Mouse (Mus musculus) lung, embryonic 16.5 days (tissue): ENCODE measurements at regions not wholly inside any gene's neighbourhood (a gene's known extent, or its start where the extent isn't known, plus 50 kb on each side); places are given as distances from the start of the nearest gene placed in this dataset.

Experiments used
- ATAC-seq: fragments of 200-750 bp; cut with Nextera tagmentation; 2 replicates; pipeline ENCODE4 v1.8.0; 2017; ENCODE audit warnings: low read depth, mild to moderate bottlenecking, moderate library complexity
- H3K27ac ChIP-seq: fragments of 300-500 bp; sonication (generic); 2 replicates; pipeline ENCODE4 v1.5.1; 2014; ENCODE audit warnings: mild to moderate bottlenecking, control low read depth, low read length
- H3K27me3 ChIP-seq: fragments of 300-500 bp; sonication (generic); 2 replicates; pipeline ENCODE4 v1.6.1; 2014; ENCODE audit warnings: low read depth, low read length, mixed read lengths; ENCODE audit not compliant: control insufficient read depth, insufficient read depth
- H3K36me3 ChIP-seq: fragments of 300-500 bp; sonication (generic); 2 replicates; pipeline ENCODE4 v1.6.1; 2014; ENCODE audit warnings: low read length; ENCODE audit not compliant: control insufficient read depth, insufficient read depth
- H3K4me1 ChIP-seq: fragments of 300-500 bp; sonication (generic); replicated peaks from 2 replicates; pipeline ENCODE4 v1.6.1; 2014; ENCODE audit warnings: low read length, mixed read lengths; ENCODE audit not compliant: control insufficient read depth, insufficient read depth
- H3K4me2 ChIP-seq: fragments of 300-500 bp; sonication (generic); 2 replicates; pipeline ENCODE4 v1.6.1; 2014; ENCODE audit warnings: low read depth, low read length, control low read depth
- H3K4me3 ChIP-seq: fragments of 300-500 bp; sonication (generic); 2 replicates; pipeline ENCODE4 v1.5.1; 2014; ENCODE audit warnings: mild to moderate bottlenecking, low read length, control low read depth
- H3K9ac ChIP-seq: fragments of 300-500 bp; sonication (generic); 2 replicates; pipeline ENCODE4 v1.6.1; 2014; ENCODE audit warnings: low read length, control low read depth
- H3K9me3 ChIP-seq: fragments of 300-500 bp; sonication (generic); 2 replicates; pipeline ENCODE4 v1.6.1; 2016; ENCODE audit warnings: low read length; ENCODE audit not compliant: control insufficient read depth
- WGBS: fragments of 180-500 bp; shearing (Covaris S2); extraction: QIAGEN DNeasy Blood & Tissue Kit; methylation state at CpG from one replicate; pipeline ENCODE4 v1.1.7; 2014; 5-methylcytosine and 5-hydroxymethylcytosine counted together

DNA sequence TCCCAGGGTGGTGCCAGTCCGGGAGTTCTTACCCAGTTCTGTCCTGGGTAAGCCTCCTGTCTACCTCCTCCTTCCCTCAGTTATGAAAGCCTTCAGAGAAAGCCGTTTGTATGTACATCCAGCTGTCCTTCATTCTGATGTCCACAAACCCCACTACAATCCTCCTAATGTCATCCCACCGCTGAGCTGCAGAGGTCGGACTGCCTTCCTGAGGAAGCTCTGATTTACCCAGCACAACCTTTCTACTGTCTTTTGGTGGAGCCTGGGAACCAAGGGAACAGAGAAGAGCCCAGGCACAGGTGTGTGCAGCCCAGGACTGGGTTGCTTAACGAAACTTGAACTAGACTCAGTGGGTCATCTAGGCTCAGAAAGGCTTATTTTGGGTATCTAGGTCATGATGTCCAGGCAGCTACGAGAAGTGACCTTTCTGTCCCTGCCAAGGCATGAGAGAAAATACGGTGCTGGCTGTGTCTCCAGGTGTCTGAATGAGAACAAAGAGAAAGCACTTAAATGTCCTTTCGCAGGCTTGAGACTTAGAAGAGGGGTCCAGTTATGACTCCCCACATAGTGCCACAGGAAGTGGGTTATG, 70.4 kb upstream of the Cadm1 start:
- H3K4me1 ChIP-seq: no peaks in the 10 kb centered on the region
- no peak overlapping the region for H3K4me2 ChIP-seq
- WGBS: 75% methylated on average over 8 of the region's 8 CpGs
- H3K27ac ChIP-seq: no peak overlapping the region
- no peak for ATAC-seq
- no peak overlapping the region for H3K4me3 ChIP-seq
- H3K9me3 ChIP-seq: no peaks in the 10 kb centered on the region
- H3K9ac ChIP-seq: no peak overlapping the region
- no peaks in the 10 kb centered on the region for H3K27me3 ChIP-seq
- H3K36me3 ChIP-seq: no peaks in the 10 kb centered on the region

DNA sequence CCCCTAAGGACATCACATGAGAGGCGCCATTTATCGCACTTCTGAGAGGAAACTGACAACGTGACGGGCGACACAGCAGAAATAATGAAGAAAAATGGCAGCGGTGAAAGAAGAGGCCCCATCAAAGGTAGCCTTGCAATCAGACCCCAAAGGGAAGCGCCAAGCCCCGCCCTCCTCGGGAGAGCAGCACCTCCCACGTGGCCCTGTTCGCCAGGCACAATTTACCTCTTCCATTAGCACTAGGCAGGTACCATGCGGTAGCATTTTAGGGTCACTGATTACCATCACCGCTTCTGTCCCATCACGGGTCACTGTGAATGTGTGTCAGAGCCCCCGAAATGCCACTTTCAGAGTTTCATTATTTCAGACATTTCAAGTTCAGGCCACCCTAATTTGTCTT, 69.7 kb upstream of the Cadm1 start:
- no peak for ATAC-seq
- Histone ChIP-seq H3K4me2 (no peak overlapping the region), H3K9ac (no peak overlapping the region), H3K4me3 (no peak overlapping the region), H3K4me1 (no peaks in the 10 kb centered on the region), H3K27me3 (no peaks in the 10 kb centered on the region), H3K27ac (no peak overlapping the region), H3K9me3 (no peaks in the 10 kb centered on the region), H3K36me3 (no peaks in the 10 kb centered on the region)
- 79% methylated on average over 15 of the region's 15 CpGs for WGBS

DNA sequence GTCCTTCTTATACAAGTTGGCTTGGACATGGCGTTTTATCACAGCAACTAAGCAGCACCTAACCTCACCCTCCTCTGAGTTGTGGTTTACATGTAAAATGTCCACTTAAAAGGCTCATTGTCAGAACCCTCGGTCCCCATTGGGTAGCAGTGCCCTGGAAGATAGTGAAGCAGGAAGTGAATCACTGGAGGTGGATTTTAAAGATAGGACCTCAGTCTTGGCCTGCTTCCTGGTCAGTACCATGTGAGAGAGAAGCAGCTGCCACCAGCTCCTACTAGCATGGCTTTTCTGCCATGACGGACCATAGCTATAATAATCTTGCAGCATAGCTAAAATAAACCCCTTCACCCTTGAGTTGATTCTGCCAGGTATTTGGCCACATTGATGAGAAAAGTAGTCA, 68.1 kb upstream of the Cadm1 start:
- H3K4me1 ChIP-seq: no peaks in the 10 kb centered on the region

DNA sequence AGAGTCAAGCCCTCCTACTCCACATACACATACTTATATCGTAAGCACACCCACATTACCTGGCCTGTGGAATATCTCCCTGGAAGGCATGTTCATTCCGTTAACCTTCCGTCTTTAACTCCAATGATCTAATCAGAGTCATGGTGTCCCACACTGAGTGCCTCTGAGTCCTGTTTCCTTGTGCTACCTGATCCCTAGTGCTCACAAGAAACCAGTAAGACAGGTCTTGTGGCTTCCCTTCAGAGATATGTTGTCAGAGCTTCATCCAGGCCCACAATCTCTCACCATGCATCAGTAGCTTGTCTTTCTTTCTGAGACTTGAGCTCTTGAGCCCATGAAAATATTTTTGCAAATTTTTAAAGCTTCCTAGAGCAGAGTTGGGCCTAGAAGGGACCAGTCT, 63.2 kb upstream of the Cadm1 start:
- Histone ChIP-seq H3K4me2 (no peak overlapping the region), H3K27me3 (no peaks in the 10 kb centered on the region), H3K4me3 (no peak overlapping the region), H3K36me3 (no peaks in the 10 kb centered on the region), H3K9ac (no peak overlapping the region), H3K4me1 (no peaks in the 10 kb centered on the region), H3K27ac (no peak overlapping the region), H3K9me3 (no peaks in the 10 kb centered on the region)
- no peak for ATAC-seq
- 81% methylated on average over 3 of the region's 3 CpGs for WGBS

More for the DNA sequence above, 68.1 kb upstream of the Cadm1 start:
- Histone ChIP-seq H3K4me3 (no peak overlapping the region), H3K27ac (no peak overlapping the region), H3K9me3 (no peaks in the 10 kb centered on the region), H3K9ac (no peak overlapping the region), H3K27me3 (no peaks in the 10 kb centered on the region), H3K4me2 (no peak overlapping the region), H3K36me3 (no peaks in the 10 kb centered on the region)
- 85% methylated on average over 3 of the region's 3 CpGs for WGBS
- ATAC-seq: no peak

DNA sequence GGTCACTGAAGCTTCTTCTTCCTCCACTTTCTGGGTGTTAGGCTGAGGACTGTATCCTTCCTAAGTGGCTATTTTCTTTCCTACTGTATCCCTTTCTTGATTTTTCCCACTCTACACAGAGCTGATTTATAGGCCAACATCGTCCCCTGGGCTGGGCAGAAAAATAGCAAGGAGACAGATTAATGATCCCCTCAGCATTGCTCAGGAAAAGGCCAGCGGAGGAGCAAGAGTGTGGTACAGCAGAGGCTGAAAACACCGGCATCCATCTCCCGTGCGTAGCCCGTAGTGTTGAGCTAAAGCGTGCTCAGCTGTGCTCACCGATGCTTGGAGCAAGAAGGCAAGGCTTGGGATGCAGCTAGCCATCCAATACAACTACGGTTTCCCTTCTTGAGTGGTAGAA, 62.2 kb upstream of the Cadm1 start:
- H3K4me2 ChIP-seq: no peak overlapping the region
- H3K9me3 ChIP-seq: no peaks in the 10 kb centered on the region
- no peaks in the 10 kb centered on the region for H3K4me1 ChIP-seq
- H3K27me3 ChIP-seq: no peaks in the 10 kb centered on the region
- H3K27ac ChIP-seq: no peak overlapping the region
- H3K36me3 ChIP-seq: no peaks in the 10 kb centered on the region
- WGBS: 86% methylated on average over 9 of the region's 9 CpGs
- H3K4me3 ChIP-seq: no peak overlapping the region
- no peak overlapping the region for H3K9ac ChIP-seq
- ATAC-seq: no peak

DNA sequence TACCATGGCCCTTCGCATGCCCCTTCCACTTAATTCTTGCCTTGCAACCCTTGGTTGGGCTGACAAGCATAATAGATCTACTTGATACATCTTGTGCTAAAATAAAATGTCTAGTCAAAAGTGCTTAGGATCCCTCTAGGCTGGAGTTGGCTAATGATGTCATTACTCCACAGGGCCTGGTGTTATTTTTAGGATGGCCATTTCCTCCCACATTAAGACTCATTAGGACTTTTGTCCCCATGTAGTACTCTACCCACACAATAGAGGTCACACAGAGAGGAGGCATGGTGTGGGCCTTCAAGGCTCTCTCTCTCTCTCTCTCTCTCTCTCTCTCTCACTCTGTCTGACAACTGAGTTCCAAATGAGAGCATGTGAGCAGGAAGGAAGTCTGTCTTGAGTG, 60.4 kb upstream of the Cadm1 start:
- Histone ChIP-seq H3K4me3 (no peak overlapping the region), H3K9me3 (no peaks in the 10 kb centered on the region), H3K27ac (no peak overlapping the region), H3K9ac (no peak overlapping the region), H3K4me2 (no peak overlapping the region), H3K27me3 (no peaks in the 10 kb centered on the region), H3K36me3 (no peaks in the 10 kb centered on the region), H3K4me1 (no peaks in the 10 kb centered on the region)
- no peak for ATAC-seq
- WGBS: 94% methylated on average over 1 of the region's 1 CpGs

DNA sequence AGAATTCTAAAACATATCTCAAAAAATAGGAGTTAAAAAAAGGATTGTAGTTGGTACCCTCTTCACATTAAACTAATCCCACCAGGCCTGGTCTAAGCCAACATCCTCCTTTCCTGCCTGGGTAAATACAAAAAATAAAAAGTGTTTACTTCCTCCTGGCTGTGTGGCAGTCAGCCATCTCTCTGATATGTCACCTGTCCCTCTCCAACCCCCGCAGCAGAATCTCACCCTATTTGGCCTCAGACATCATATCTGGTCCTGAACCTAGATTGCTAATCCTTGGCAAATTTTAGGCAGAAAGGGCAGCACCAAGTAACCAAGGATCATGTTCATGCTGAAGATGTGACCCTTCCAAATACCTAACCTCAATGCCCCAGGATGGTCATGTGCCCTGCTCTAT, 59.2 kb upstream of the Cadm1 start:
- H3K27me3 ChIP-seq: no peaks in the 10 kb centered on the region
- H3K36me3 ChIP-seq: no peaks in the 10 kb centered on the region
- no peak overlapping the region for H3K4me3 ChIP-seq
- no peak overlapping the region for H3K4me2 ChIP-seq
- H3K27ac ChIP-seq: no peak overlapping the region
- WGBS: 50% methylated on average over 1 of the region's 1 CpGs
- no peaks in the 10 kb centered on the region for H3K4me1 ChIP-seq
- no peaks in the 10 kb centered on the region for H3K9me3 ChIP-seq
- H3K9ac ChIP-seq: no peak overlapping the region
- ATAC-seq: no peak

DNA sequence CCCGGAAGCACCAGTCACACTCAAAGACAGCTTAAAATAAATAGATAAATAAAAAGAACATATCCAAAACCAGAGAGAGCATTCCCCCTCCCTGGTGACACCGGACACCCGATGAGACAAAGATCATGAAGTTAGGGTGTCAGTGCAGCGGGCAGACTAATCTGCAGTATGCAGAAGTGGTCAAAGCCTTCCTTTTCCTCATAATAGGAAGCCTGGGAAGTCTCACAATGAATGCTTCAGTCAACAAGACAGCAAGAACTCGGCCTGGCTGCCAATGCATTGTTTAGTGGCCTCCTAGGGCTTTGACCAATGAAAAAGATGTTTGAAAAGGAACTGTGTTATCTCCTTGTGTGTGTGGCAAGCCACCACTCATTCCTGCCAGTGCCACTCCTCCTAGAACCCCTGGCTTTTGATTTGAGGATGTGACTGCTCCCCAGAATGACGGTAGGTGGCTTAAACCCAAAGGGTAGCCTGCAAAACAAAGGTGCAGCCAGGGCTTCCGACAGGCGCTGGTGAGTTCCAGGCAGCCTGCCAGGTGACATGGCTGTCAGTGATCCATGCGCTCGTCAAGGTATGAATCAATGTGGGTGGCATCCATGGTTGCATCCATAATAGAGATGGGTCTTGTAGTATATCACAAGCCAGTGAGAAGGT, 58.1 kb upstream of the Cadm1 start:
- Histone ChIP-seq H3K4me2 (no peak overlapping the region), H3K36me3 (no peaks in the 10 kb centered on the region), H3K9me3 (no peaks in the 10 kb centered on the region), H3K27me3 (no peaks in the 10 kb centered on the region), H3K4me1 (no peaks in the 10 kb centered on the region), H3K4me3 (no peak overlapping the region), H3K27ac (peak overlapping the region; percentile 26; the same call in 1 of the 2 replicates), H3K9ac (no peak overlapping the region)
- ATAC-seq: no peak
- WGBS: 37% methylated on average over 10 of the region's 10 CpGs

DNA sequence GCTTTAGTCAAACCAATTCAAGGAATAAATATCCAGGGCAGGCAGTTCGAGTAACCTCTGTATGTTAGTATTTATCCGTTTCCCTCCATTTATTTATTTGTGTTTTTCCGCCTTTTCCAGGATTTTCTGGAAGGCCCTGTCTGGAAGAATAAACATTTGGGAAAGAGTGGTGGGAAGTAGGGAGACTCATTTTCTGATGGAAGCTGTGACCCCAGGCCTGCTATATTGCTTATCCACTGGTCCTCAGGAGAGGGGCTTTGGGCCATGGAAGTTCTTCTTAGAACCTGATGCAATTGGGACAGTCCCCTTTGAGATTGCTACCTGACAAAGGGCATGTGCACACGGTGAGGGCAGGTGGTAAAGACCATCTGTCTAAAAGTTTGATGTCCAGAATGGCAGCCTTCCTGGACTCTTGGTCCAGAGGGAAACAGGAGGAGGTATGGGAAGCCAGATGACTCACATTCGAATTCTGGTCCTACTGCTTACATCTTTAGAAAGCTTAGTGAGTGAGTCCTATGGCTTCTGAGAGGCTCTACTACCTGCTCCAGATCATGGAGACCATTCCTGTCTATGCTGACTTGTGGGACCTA, 56.1 kb upstream of the Cadm1 start:
- 70% methylated on average over 5 of the region's 5 CpGs for WGBS
- Histone ChIP-seq H3K36me3 (no peaks in the 10 kb centered on the region), H3K4me3 (no peak overlapping the region), H3K9ac (no peak overlapping the region), H3K27ac (no peak overlapping the region), H3K4me1 (no peaks in the 10 kb centered on the region), H3K4me2 (no peak overlapping the region), H3K9me3 (no peaks in the 10 kb centered on the region), H3K27me3 (no peaks in the 10 kb centered on the region)
- ATAC-seq: no peak
